Mouse (Mus musculus): ENCODE results near the gene Vps51. TPM values are rescaled to one million over a fixed set of nuclear protein-coding genes. Genes with fewer than 3 reads are reported as not detected.

The Vps51 gene
- polyA plus RNA-seq, 1 experiment from 2014 or later, result 57.8 TPM

DNA sequence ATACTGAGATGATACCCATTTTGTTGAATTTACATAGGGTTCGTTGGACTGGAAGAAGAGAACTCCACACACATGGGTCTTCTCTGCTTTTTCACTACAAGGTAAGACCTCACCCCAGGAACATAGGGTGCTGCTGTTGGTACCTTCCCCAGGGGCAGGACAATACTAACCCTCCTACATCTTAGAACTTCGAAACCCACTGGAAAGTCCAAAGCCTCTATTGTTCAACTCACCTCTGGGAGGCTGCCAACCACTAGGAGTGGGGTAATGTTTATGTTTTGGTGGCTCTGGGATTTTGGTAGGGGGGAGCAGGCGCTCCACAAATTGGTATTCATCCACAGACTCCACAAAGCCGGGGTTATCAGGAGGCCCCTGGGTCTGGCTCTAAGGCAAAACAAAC lies 20.3 kb downstream of the Vps51 start:
- ATAC-seq (replicated peaks; ENCODE audit: low FRiP score, low read depth), result no peak

DNA sequence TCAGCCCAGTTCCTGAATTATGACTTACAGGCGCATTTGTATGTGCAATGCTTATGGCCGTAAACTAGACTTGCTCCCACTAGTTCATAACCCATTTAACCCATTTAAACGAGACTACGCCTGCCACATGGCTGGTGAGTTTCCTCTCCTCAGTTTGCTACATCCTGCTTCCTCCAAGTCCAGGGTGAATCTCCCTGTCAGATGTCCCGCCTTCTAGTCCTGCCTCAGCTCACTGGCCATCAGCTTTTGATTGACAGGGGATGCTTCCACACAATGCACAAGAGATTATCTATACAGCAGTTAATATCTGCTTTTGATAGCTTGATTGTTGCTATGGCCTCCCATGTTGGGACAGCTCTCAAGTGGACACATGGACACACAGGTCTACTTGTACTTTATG lies 22.7 kb downstream of the Vps51 start:
- ATAC-seq (replicated peaks; ENCODE audit: low FRiP score, low read depth) (no peak), DNase-seq (ENCODE audit: low spot score) (no peak)
- H3K27ac ChIP-seq, result no peak overlapping the region
- H3K36me3 ChIP-seq (ENCODE audit: insufficient read depth, low read length), result peaks cover 57% of the 10 kb centered on the region
- WGBS, result 74% methylated on average over 5 of the region's 5 CpGs
- no peak overlapping the region for H3K4me2 ChIP-seq (ENCODE audit: low read length)
- H3K27me3 ChIP-seq (ENCODE audit: insufficient read depth, low read length), result no peaks in the 10 kb centered on the region
- no peak overlapping the region for H3K9ac ChIP-seq (ENCODE audit: low read depth, low read length)
- no peaks in the 10 kb centered on the region for H3K9me3 ChIP-seq (replicated peaks; ENCODE audit: low read length)
- no peak overlapping the region for H3K4me3 ChIP-seq (replicated peaks; ENCODE audit: low read depth, low read length)
- no peak for TF ChIP-seq CTCF (IDR thresholded peaks at IDR 0.05; ENCODE audit: low read depth)
- H3K4me1 ChIP-seq (replicated peaks; ENCODE audit: insufficient read depth, low read length), result peaks cover 7% of the 10 kb centered on the region; the same call in 1 of the 2 replicates

More for the DNA sequence above, 20.3 kb downstream of the Vps51 start:
- peak overlapping the region; percentile 81 for H3K4me2 ChIP-seq (ENCODE audit: low read length)
- peak overlapping the region; percentile 92 for H3K4me3 ChIP-seq (replicated peaks; ENCODE audit: low read depth, low read length)
- no peaks in the 10 kb centered on the region for H3K27me3 ChIP-seq (ENCODE audit: insufficient read depth, low read length)
- peak overlapping the region; percentile 54 for H3K9ac ChIP-seq (ENCODE audit: low read depth, low read length)
- peaks cover 7% of the 10 kb centered on the region for H3K4me1 ChIP-seq (replicated peaks; ENCODE audit: insufficient read depth, low read length)
- no peak for DNase-seq (ENCODE audit: low spot score)
- peak overlapping the region; percentile 27; the same call in 1 of the 2 replicates for H3K27ac ChIP-seq
- peaks cover 33% of the 10 kb centered on the region for H3K36me3 ChIP-seq (ENCODE audit: insufficient read depth, low read length)
- H3K9me3 ChIP-seq (replicated peaks; ENCODE audit: low read length), result no peaks in the 10 kb centered on the region
- no peak for TF ChIP-seq CTCF (IDR thresholded peaks at IDR 0.05; ENCODE audit: low read depth)
- 55% methylated on average over 4 of the region's 4 CpGs for WGBS

DNA sequence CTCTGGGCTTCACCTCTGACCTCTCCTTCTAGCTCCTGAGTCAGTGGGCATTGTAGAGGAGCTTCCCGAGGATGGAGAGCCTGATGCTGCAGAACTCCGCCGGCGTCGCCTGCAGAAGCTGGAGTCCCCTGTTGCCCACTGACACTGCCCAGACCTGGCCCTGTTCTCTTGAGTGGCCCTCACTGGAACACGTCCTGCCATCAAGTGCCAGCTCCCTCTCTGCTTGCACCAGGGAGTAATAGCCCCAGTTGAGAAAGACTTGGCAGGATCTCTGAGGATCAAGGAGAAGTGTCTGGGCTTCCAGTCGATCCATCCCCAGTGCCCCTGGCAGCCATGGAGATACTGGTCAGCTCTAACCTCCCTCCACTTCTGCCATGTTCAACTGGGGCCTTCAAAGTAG lies 24.5 kb downstream of the Vps51 start:
- no peak overlapping the region for H3K27ac ChIP-seq
- H3K27me3 ChIP-seq (ENCODE audit: insufficient read depth, low read length), result no peaks in the 10 kb centered on the region
- no peaks in the 10 kb centered on the region for H3K9me3 ChIP-seq (replicated peaks; ENCODE audit: low read length)
- H3K4me3 ChIP-seq (replicated peaks; ENCODE audit: low read depth, low read length), result no peak overlapping the region
- H3K36me3 ChIP-seq (ENCODE audit: insufficient read depth, low read length), result peaks cover 69% of the 10 kb centered on the region
- H3K9ac ChIP-seq (ENCODE audit: low read depth, low read length), result no peak overlapping the region
- ATAC-seq (replicated peaks; ENCODE audit: low FRiP score, low read depth) (no peak), DNase-seq (ENCODE audit: low spot score) (no peak)
- TF ChIP-seq CTCF (IDR thresholded peaks at IDR 0.05; ENCODE audit: low read depth), result no peak
- WGBS, result 82% methylated on average over 7 of the region's 7 CpGs
- no peak overlapping the region for H3K4me2 ChIP-seq (ENCODE audit: low read length)
- peaks cover 14% of the 10 kb centered on the region for H3K4me1 ChIP-seq (replicated peaks; ENCODE audit: insufficient read depth, low read length)

DNA sequence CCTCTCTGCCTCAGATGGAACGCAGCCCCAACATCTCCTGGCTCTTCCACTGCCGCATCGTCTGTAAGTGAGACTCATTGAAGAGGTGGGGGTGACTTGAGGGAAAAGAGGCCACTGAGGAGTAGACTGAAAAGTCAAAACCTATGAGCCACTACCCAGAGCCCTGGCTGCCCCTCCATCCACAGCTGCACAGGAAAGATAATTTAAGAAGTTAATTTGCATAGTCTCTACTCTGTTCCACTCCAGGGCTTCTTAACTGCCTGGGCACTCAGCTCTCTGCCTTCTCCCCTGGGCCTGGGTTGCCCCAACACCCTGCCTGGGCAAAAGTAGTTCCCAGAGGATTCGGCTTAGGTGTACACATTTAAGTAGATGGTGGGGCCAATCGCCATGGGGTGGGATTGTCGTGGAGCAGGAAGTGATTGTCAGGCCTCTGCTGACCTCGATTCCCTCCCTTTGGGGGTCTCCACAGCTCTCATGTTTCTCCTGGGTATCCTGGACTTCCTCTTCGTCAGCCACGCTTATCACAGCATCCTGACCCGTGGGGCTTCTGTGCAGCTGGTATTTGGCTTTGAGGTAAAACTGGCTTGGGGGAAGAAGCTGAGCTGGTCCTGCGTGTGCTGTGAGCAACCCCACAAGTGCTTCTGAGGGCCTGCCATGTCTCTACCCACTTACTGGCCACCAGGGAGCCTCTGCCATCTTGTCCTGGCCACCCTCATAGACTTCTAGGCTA lies 28.2 kb downstream of the Vps51 start:
- peaks cover 13% of the 10 kb centered on the region for H3K4me1 ChIP-seq (replicated peaks; ENCODE audit: insufficient read depth, low read length)
- DNase-seq (ENCODE audit: low spot score), result no peak
- no peak for TF ChIP-seq CTCF (IDR thresholded peaks at IDR 0.05; ENCODE audit: low read depth)
- H3K27ac ChIP-seq, result no peak overlapping the region
- no peaks in the 10 kb centered on the region for H3K27me3 ChIP-seq (ENCODE audit: insufficient read depth, low read length)
- H3K4me2 ChIP-seq (ENCODE audit: low read length), result no peak overlapping the region
- H3K4me3 ChIP-seq (replicated peaks; ENCODE audit: low read depth, low read length), result no peak overlapping the region
- no peak for ATAC-seq (replicated peaks; ENCODE audit: low FRiP score, low read depth)
- peaks cover 55% of the 10 kb centered on the region for H3K36me3 ChIP-seq (ENCODE audit: insufficient read depth, low read length)
- no peaks in the 10 kb centered on the region for H3K9me3 ChIP-seq (replicated peaks; ENCODE audit: low read length)
- H3K9ac ChIP-seq (ENCODE audit: low read depth, low read length), result no peak overlapping the region
- 87% methylated on average over 11 of the region's 11 CpGs for WGBS

DNA sequence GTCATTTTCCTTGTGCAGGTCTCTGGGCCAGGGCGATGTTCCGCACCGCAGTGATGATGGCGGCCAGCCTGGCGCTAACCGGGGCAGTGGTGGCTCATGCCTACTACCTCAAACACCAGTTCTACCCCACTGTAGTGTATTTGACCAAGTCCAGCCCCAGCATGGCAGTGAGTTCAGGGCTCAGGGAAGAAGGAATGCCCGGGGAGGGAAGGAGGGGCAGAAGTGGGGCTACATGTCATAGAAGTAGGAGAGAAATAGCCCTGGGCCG lies 29.2 kb downstream of the Vps51 start:
- no peak for TF ChIP-seq CTCF (IDR thresholded peaks at IDR 0.05; ENCODE audit: low read depth)
- H3K9ac ChIP-seq (ENCODE audit: low read depth, low read length), result peak overlapping the region; percentile 86
- ATAC-seq (replicated peaks; ENCODE audit: low FRiP score, low read depth), result no peak
- peak overlapping the region; percentile 83 for H3K4me2 ChIP-seq (ENCODE audit: low read length)
- no peaks in the 10 kb centered on the region for H3K9me3 ChIP-seq (replicated peaks; ENCODE audit: low read length)
- 83% methylated on average over 8 of the region's 8 CpGs for WGBS
- H3K4me3 ChIP-seq (replicated peaks; ENCODE audit: low read depth, low read length), result peak overlapping the region; percentile 81
- H3K27ac ChIP-seq, result peak overlapping the region; percentile 98; the same call in 1 of the 2 replicates
- DNase-seq (ENCODE audit: low spot score), result no peak
- no peaks in the 10 kb centered on the region for H3K27me3 ChIP-seq (ENCODE audit: insufficient read depth, low read length)
- H3K36me3 ChIP-seq (ENCODE audit: insufficient read depth, low read length), result peaks cover 46% of the 10 kb centered on the region
- peaks cover 13% of the 10 kb centered on the region for H3K4me1 ChIP-seq (replicated peaks; ENCODE audit: insufficient read depth, low read length)

DNA sequence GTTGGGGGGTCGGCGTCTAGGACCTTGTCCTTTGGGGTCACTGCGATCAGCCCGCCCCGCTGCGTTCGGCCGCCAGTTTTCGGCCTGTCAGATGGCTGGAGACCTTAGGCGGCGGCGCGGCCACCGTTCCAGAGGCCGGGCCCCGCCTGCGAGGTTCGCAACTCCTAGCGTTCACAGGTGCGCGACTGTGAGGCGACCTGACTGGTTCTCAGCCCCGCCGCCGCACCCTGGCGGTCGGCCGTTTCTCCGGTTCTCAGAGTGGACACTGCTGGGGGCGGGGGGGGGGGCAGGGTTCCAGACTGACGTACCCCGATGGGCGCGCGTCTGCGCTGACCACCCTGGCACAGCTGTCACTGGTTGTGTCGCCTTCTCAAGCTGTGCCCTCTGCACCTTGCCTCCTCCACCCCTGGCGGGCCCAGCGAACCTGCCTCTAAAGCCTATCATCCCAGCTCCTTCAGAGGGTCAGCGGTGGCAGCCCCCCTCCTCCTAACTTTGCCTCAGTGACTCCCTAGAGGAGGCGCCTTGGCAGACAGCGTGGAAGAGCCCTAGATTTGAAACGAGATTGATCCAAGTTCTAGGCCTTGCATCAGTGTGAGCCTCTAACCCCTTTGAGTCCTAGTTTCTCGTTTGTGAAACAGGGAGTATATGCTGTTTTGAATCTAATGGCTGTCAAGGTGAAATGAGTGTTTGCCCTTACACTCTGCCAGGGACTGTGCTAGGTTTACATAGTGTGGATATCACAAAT lies 29.7 kb downstream of the Vps51 start:
- ATAC-seq (replicated peaks; ENCODE audit: low FRiP score, low read depth) (peak; percentile 40), DNase-seq (ENCODE audit: low spot score) (peak; percentile 32)
- peak overlapping the region; percentile 86 for H3K9ac ChIP-seq (ENCODE audit: low read depth, low read length)
- TF ChIP-seq CTCF (IDR thresholded peaks at IDR 0.05; ENCODE audit: low read depth), result 0 out of 2 replicates have a peak, but pooled peaks have one; percentile 12
- H3K27me3 ChIP-seq (ENCODE audit: insufficient read depth, low read length), result no peaks in the 10 kb centered on the region
- H3K4me3 ChIP-seq (replicated peaks; ENCODE audit: low read depth, low read length), result peak overlapping the region; percentile 81
- peak overlapping the region; percentile 83 for H3K4me2 ChIP-seq (ENCODE audit: low read length)
- H3K9me3 ChIP-seq (replicated peaks; ENCODE audit: low read length), result no peaks in the 10 kb centered on the region
- peak overlapping the region; percentile 98 for H3K27ac ChIP-seq
- H3K4me1 ChIP-seq (replicated peaks; ENCODE audit: insufficient read depth, low read length), result peaks cover 13% of the 10 kb centered on the region
- whole genome bisulfite sequencing, result under 1% methylated on average over 43 of the region's 44 CpGs
- H3K36me3 ChIP-seq (ENCODE audit: insufficient read depth, low read length), result peaks cover 41% of the 10 kb centered on the region

Data from kidney, postnatal 0 days (tissue).